Mouse (Mus musculus): ENCODE results near the gene Cntn3. TPM values are rescaled to one million over a fixed set of nuclear protein-coding genes. Genes with fewer than 3 reads are reported as not detected.

The Cntn3 gene
- polyA plus RNA-seq, 1 experiment from 2014 or later: 1.5 TPM

DNA sequence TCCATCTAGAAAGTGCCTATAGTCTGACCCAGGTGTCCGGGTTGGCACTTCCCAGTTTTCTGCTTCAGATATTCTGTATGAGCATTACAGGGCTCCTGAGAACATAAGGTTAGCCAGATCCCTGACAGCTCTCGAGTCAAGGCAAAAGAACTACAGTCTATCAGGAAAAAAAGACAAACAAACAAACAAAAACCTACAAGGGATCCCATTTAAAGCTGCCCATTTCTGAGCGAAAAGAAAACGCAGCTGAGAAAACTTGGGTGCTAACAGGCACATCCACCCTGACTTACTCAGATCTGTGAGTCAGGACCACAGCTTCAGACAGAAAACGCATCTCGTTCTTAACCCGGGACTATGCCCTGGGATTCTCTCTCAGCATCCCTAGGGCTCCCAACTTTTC, 9.5 kb downstream of the Cntn3 start:
- H3K4me2 ChIP-seq (replicated peaks; ENCODE audit: low read depth, low read length): peak overlapping the region; percentile 79
- 4% methylated on average over 7 of the region's 7 CpGs for WGBS
- no peaks in the 10 kb centered on the region for H3K36me3 ChIP-seq (ENCODE audit: insufficient read depth, low read length)
- H3K4me3 ChIP-seq (ENCODE audit: low read length): peak overlapping the region; percentile 54
- H3K9me3 ChIP-seq (ENCODE audit: low read length): no peaks in the 10 kb centered on the region
- no peak for ATAC-seq (ENCODE audit: low FRiP score, low TSS enrichment)
- peaks cover 2% of the 10 kb centered on the region for H3K27me3 ChIP-seq (ENCODE audit: insufficient read depth, low read length)
- H3K27ac ChIP-seq (ENCODE audit: low read length): no peak overlapping the region
- H3K4me1 ChIP-seq (ENCODE audit: insufficient read depth, low read length): peaks cover 11% of the 10 kb centered on the region; the same call in 1 of the 2 replicates
- H3K9ac ChIP-seq (replicated peaks; ENCODE audit: low read length): peak overlapping the region; percentile 58; the same call in 1 of the 2 replicates

DNA sequence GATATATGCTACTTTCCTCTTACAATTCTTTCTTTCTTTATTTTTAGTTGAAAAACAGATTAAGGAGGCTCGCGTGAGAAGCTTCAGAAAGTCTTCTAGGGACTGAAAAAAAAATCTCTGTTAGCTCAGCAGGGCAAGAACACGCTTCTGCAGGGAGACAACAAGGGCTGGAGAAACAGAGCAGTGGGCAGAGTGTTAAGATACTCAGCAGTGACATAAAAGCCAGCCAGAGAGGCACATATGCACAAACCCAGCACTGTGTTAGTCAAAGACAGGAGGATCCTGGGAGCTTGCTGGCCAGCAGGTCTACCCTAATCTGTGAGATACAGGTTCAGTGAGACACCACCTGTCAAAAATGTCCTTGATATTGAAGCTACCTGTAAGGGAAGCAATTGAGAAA, 15.4 kb downstream of the Cntn3 start:
- Histone ChIP-seq H3K4me1 (ENCODE audit: insufficient read depth, low read length) (no peaks in the 10 kb centered on the region), H3K27ac (ENCODE audit: low read length) (no peak overlapping the region), H3K36me3 (ENCODE audit: insufficient read depth, low read length) (no peaks in the 10 kb centered on the region), H3K9me3 (ENCODE audit: low read length) (no peaks in the 10 kb centered on the region), H3K4me2 (replicated peaks; ENCODE audit: low read depth, low read length) (no peak overlapping the region), H3K27me3 (ENCODE audit: insufficient read depth, low read length) (no peaks in the 10 kb centered on the region), H3K9ac (replicated peaks; ENCODE audit: low read length) (no peak overlapping the region), H3K4me3 (ENCODE audit: low read length) (no peak overlapping the region)
- no peak for ATAC-seq (ENCODE audit: low FRiP score, low TSS enrichment)
- WGBS: 81% methylated on average over 3 of the region's 3 CpGs

DNA sequence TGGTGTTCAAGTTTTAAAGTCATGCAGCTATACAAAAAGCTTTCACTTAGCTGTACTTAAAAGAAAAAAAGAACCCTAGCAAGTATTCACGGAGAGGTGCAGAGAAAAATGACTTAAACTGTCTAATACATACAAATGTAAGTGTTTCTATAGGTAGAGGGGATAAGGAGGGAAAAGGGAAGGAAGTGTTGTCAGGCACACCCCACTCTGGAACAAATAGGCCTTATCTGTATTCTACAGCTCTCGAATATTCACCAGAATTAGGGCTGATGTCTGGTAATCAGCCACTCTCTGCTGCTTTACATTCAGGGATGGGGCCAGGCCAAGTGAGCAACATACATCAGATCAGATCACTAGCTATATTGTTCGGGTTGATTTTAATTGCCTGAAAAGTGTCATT, 16.4 kb downstream of the Cntn3 start:
- no peaks in the 10 kb centered on the region for H3K9me3 ChIP-seq (ENCODE audit: low read length)
- 67% methylated on average over 3 of the region's 3 CpGs for WGBS
- H3K36me3 ChIP-seq (ENCODE audit: insufficient read depth, low read length): no peaks in the 10 kb centered on the region
- no peak overlapping the region for H3K9ac ChIP-seq (replicated peaks; ENCODE audit: low read length)
- H3K27me3 ChIP-seq (ENCODE audit: insufficient read depth, low read length): no peaks in the 10 kb centered on the region
- no peak overlapping the region for H3K4me3 ChIP-seq (ENCODE audit: low read length)
- ATAC-seq (ENCODE audit: low FRiP score, low TSS enrichment): no peak
- no peaks in the 10 kb centered on the region for H3K4me1 ChIP-seq (ENCODE audit: insufficient read depth, low read length)
- H3K4me2 ChIP-seq (replicated peaks; ENCODE audit: low read depth, low read length): no peak overlapping the region
- no peak overlapping the region for H3K27ac ChIP-seq (ENCODE audit: low read length)

DNA sequence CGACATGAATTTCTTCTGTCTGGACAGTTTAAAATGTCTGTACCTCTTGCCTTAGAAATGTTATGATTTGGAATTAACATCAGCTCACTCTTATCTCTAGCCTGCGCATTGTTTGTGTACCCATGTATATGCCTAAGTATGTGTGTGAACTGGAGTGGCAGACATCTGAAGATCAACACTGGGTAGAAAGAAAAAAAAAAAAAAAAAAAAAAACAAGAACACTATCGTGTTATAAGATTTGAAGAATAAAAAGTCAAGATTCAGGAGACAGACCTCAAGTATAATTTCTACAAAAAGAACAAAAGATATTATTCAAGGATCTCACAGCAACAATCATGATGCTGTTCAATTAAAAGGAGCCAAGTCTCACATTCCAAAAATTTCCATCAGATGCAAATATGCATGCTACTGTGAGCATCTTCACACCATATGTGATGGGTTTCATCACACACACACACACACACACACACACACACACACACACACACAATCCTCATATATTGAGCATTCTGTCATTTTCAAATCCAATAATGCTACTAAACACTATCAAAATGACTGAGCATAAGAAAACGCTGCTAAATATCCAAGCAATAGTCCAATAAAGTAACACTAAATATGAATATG, 17.0 kb downstream of the Cntn3 start:
- Histone ChIP-seq H3K4me3 (ENCODE audit: low read length) (no peak overlapping the region), H3K9me3 (ENCODE audit: low read length) (no peaks in the 10 kb centered on the region), H3K27me3 (ENCODE audit: insufficient read depth, low read length) (no peaks in the 10 kb centered on the region), H3K27ac (ENCODE audit: low read length) (no peak overlapping the region), H3K4me1 (ENCODE audit: insufficient read depth, low read length) (no peaks in the 10 kb centered on the region), H3K36me3 (ENCODE audit: insufficient read depth, low read length) (no peaks in the 10 kb centered on the region), H3K9ac (replicated peaks; ENCODE audit: low read length) (no peak overlapping the region), H3K4me2 (replicated peaks; ENCODE audit: low read depth, low read length) (no peak overlapping the region)
- 88% methylated on average over 4 of the region's 4 CpGs for WGBS
- ATAC-seq (ENCODE audit: low FRiP score, low TSS enrichment): no peak

DNA sequence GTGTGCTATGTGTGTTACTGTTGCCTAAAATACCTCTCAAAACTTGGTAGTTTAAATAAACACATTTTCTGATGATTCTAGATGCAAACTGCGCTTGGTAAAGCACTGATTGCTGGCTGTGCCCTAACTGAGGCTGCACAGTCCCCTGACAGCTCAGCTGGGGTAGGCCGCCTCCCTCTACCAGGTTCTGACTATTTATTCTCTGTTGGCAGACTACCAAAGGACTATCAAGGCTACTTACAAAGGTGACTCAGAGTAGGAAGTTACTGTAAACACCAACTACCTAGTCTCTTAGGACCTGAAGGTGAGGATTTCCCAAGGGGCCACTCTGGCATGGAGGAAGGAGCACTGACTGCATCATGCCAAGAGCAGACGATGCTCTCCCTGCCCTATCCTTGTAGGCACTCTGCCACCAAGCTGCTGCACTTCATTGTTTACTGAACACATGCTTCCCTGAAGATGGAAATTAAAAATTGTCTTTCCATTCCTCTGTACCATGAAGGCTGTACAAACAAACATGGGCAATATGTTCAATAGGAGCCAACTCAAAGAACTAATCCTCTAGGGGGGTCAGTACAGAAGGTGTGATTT, 17.7 kb downstream of the Cntn3 start:
- WGBS: 77% methylated on average over 3 of the region's 3 CpGs
- no peaks in the 10 kb centered on the region for H3K27me3 ChIP-seq (ENCODE audit: insufficient read depth, low read length)
- no peak overlapping the region for H3K4me2 ChIP-seq (replicated peaks; ENCODE audit: low read depth, low read length)
- no peak for ATAC-seq (ENCODE audit: low FRiP score, low TSS enrichment)
- H3K9me3 ChIP-seq (ENCODE audit: low read length): no peaks in the 10 kb centered on the region
- no peak overlapping the region for H3K9ac ChIP-seq (replicated peaks; ENCODE audit: low read length)
- no peaks in the 10 kb centered on the region for H3K36me3 ChIP-seq (ENCODE audit: insufficient read depth, low read length)
- no peak overlapping the region for H3K27ac ChIP-seq (ENCODE audit: low read length)
- H3K4me3 ChIP-seq (ENCODE audit: low read length): no peak overlapping the region
- H3K4me1 ChIP-seq (ENCODE audit: insufficient read depth, low read length): no peaks in the 10 kb centered on the region

DNA sequence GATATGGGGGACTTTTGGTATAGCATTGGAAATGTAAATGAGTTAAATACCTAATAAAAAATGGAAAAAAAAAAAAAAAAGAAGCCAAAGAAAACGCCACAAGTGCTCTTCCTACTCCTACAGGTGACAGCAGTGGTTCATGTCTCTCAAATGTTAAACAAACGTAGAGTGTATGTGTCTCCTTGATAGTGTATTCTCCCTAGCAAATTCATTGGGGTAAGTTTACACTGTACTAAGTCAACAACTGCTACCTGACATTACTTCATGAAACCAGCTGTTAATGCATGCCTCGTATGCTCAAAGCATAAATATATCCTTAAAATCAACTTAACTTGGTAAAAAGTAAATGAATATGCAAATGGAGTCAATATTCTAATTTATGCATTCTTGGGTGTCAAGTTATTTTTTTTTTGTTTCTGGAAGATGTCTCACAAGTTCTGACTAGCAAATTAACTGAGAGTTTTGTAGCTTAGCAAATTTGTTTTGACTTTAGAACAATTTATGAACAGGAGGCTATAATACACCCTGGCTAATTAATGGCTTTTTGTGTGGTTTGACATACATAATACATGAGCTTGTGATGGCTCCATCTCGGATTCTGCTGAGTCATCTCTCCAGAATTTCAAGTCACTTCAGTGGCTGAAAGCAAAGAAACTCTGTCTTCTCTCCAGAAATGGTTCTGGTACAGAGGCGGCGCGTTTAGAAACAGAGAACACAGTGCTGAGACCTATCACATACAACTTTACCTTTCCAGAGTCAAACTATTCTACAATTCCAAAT, 31.1 kb downstream of the Cntn3 start:
- Histone ChIP-seq H3K4me1 (ENCODE audit: insufficient read depth, low read length) (no peaks in the 10 kb centered on the region), H3K27ac (ENCODE audit: low read length) (no peak overlapping the region), H3K4me3 (ENCODE audit: low read length) (no peak overlapping the region), H3K27me3 (ENCODE audit: insufficient read depth, low read length) (no peaks in the 10 kb centered on the region), H3K9me3 (ENCODE audit: low read length) (no peaks in the 10 kb centered on the region), H3K9ac (replicated peaks; ENCODE audit: low read length) (no peak overlapping the region), H3K4me2 (replicated peaks; ENCODE audit: low read depth, low read length) (no peak overlapping the region), H3K36me3 (ENCODE audit: insufficient read depth, low read length) (no peaks in the 10 kb centered on the region)
- no peak for ATAC-seq (ENCODE audit: low FRiP score, low TSS enrichment)
- 76% methylated on average over 7 of the region's 7 CpGs for WGBS

DNA sequence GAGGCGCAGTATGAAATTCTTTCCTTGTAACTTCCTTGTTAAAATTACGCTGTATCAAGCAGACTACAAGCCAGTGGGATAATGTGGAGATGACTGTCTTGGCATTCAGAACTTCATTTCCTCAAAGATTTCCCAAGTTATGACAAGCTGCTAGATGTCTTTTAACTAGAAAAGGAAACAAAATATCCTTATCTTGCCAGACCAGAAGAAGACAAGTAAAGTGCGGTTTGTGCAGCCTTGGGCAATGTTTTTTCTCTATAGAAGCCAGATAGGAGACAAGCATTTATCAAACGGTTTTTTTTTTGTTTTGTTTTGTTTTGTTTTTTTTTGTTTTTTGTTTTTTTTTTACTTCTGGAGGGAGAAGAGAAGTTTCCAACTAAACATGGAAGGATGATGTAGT, 37.3 kb downstream of the Cntn3 start:
- H3K4me2 ChIP-seq (replicated peaks; ENCODE audit: low read depth, low read length): no peak overlapping the region
- no peaks in the 10 kb centered on the region for H3K27me3 ChIP-seq (ENCODE audit: insufficient read depth, low read length)
- H3K9ac ChIP-seq (replicated peaks; ENCODE audit: low read length): no peak overlapping the region
- no peaks in the 10 kb centered on the region for H3K36me3 ChIP-seq (ENCODE audit: insufficient read depth, low read length)
- H3K4me3 ChIP-seq (ENCODE audit: low read length): no peak overlapping the region
- WGBS: 69% methylated on average over 4 of the region's 4 CpGs
- no peaks in the 10 kb centered on the region for H3K4me1 ChIP-seq (ENCODE audit: insufficient read depth, low read length)
- no peak for ATAC-seq (ENCODE audit: low FRiP score, low TSS enrichment)
- H3K9me3 ChIP-seq (ENCODE audit: low read length): no peaks in the 10 kb centered on the region
- H3K27ac ChIP-seq (ENCODE audit: low read length): no peak overlapping the region

DNA sequence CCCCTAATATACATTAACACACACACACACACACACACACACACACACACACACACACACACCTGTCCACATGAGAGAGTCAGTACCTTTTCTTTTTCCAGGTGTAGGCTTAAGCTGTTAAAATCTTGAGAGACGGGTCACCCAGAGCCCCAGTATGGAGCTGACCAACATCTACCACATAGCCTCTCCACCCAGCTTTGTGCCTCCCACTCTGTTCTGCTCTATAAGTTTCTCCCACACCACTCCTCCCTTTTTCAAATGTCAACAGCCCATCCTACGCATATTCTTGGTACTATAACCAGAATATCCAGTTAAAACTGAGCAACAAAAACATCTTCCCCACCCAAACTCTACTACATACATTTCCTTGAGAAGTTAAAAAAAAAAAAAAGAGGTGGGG, 49.9 kb downstream of the Cntn3 start:
- H3K27ac ChIP-seq (ENCODE audit: low read length): no peak overlapping the region
- H3K9ac ChIP-seq (replicated peaks; ENCODE audit: low read length): no peak overlapping the region
- H3K4me1 ChIP-seq (ENCODE audit: insufficient read depth, low read length): no peaks in the 10 kb centered on the region
- no peaks in the 10 kb centered on the region for H3K9me3 ChIP-seq (ENCODE audit: low read length)
- no peaks in the 10 kb centered on the region for H3K27me3 ChIP-seq (ENCODE audit: insufficient read depth, low read length)
- H3K4me2 ChIP-seq (replicated peaks; ENCODE audit: low read depth, low read length): no peak overlapping the region
- no peaks in the 10 kb centered on the region for H3K36me3 ChIP-seq (ENCODE audit: insufficient read depth, low read length)
- ATAC-seq (ENCODE audit: low FRiP score, low TSS enrichment): peak; percentile 61; the same call in 1 of the 2 replicates
- no peak overlapping the region for H3K4me3 ChIP-seq (ENCODE audit: low read length)
- 47% methylated on average over 2 of the region's 2 CpGs for WGBS

DNA sequence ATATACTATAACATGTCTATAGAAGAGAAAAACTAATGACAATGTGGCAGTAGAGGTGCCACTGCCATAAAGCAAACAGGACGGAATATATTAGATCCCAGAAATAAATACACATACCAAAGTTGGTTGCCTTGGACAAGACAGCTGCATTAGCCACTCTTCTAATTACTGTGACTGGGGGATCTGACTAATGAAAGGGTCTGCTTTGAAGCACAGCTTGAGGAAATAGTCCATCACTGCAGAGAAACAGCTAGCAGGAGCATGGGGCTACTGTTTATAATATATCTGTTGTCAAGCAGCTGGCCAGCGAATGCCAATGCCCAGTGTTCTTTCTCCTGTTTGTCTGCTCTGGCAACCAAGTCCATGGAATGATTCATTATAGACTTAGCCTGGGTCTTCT, 51.9 kb downstream of the Cntn3 start:
- Histone ChIP-seq H3K9ac (replicated peaks; ENCODE audit: low read length) (no peak overlapping the region), H3K4me2 (replicated peaks; ENCODE audit: low read depth, low read length) (no peak overlapping the region), H3K27me3 (ENCODE audit: insufficient read depth, low read length) (no peaks in the 10 kb centered on the region), H3K36me3 (ENCODE audit: insufficient read depth, low read length) (no peaks in the 10 kb centered on the region), H3K4me1 (ENCODE audit: insufficient read depth, low read length) (no peaks in the 10 kb centered on the region), H3K4me3 (ENCODE audit: low read length) (no peak overlapping the region), H3K9me3 (ENCODE audit: low read length) (no peaks in the 10 kb centered on the region), H3K27ac (ENCODE audit: low read length) (no peak overlapping the region)
- WGBS: 73% methylated on average over 2 of the region's 2 CpGs
- no peak for ATAC-seq (ENCODE audit: low FRiP score, low TSS enrichment)

DNA sequence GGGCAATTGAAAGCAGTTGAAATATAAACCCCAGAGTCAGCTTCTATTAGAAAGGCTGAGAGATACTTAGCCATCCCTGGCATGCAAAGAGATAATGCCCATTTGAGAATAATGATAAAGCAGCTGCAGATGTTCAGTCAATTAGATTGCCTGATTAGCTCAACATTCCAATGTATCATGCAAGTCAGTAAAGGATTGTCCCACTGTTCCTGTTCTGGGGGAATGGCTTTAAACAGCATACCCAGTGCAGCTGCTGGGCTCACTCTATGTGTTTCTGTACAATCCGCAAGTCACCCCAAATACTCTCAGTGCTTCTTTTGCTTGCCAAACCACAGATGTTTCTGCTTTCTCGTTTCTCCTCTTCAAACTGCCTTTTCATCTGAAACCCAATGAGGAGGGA, 57.7 kb downstream of the Cntn3 start:
- 85% methylated on average over 2 of the region's 2 CpGs for WGBS
- H3K9me3 ChIP-seq (ENCODE audit: low read length): no peaks in the 10 kb centered on the region
- H3K27ac ChIP-seq (ENCODE audit: low read length): no peak overlapping the region
- H3K4me1 ChIP-seq (ENCODE audit: insufficient read depth, low read length): no peaks in the 10 kb centered on the region
- no peak for ATAC-seq (ENCODE audit: low FRiP score, low TSS enrichment)
- no peaks in the 10 kb centered on the region for H3K27me3 ChIP-seq (ENCODE audit: insufficient read depth, low read length)
- no peak overlapping the region for H3K9ac ChIP-seq (replicated peaks; ENCODE audit: low read length)
- H3K36me3 ChIP-seq (ENCODE audit: insufficient read depth, low read length): no peaks in the 10 kb centered on the region
- H3K4me3 ChIP-seq (ENCODE audit: low read length): no peak overlapping the region
- no peak overlapping the region for H3K4me2 ChIP-seq (replicated peaks; ENCODE audit: low read depth, low read length)

Measured in kidney, embryonic 16.5 days (tissue).